Mouse (Mus musculus): ENCODE data around the gene Cntln. TPM values are rescaled to one million over a fixed set of nuclear protein-coding genes. Genes with fewer than 3 reads are reported as not detected.
A peak's percentile ranks its signal among the peaks of the same experiment; 100 is the strongest.

Cntln gene
- total RNA-seq (2021): 1 to 10 TPM; 8.6 to 9.8 TPM
- long read RNA-seq, experiment 1, full-length matches to known transcripts: 3 of 7 reads
- long read RNA-seq, experiment 1, partial matches to known transcripts: 1 of 7 reads
- long read RNA-seq, experiment 1, other reads (novel, unspliced or antisense): 3 of 7 reads
- long read RNA-seq, experiment 2, full-length matches to known transcripts: 4 of 10 reads
- long read RNA-seq, experiment 2, partial matches to known transcripts: 1 of 10 reads
- long read RNA-seq, experiment 2, other reads (novel, unspliced or antisense): 5 of 10 reads

DNA sequence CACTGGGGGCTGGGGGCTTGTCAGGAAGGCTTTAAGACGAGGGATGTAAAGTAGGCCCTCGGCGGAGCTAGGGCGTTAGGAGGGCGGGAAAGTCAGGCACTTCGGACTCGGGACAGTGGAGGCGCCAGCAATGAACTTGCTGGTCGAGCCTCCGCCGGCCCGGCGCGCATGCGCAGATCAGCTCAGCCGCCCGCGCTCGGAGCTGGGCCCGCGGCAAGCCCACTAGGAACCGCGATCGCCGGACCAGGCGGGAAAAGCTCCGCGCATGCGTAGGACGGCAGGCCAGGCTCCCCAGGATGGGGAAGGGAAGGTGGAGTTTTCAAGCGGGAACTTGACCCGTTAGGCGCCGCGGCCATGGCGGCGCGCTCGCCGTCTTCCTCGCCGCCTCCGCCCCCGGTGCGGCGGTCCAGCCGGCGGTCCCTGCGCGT is at the start of gene Cntln:
Gene Cntln, plus strand, starts transcription at position 199 of the 428 bp plus-strand sequence.
- Histone ChIP-seq H3K27ac (peak within 1 kb of the TSS; percentile 93), H3K4me3 (peak within 1 kb of the TSS; percentile 88)
- peak; percentile 12; the same call in 1 of the 2 replicates for TF ChIP-seq CTCF (IDR thresholded peaks at IDR 0.05)
- DNase-seq (ENCODE audit: extremely low spot score in 1 of 2, low spot score in 2 of 2): peak; percentile 95
- intact Hi-C loops (cut with DNase I): no loop called here

DNA sequence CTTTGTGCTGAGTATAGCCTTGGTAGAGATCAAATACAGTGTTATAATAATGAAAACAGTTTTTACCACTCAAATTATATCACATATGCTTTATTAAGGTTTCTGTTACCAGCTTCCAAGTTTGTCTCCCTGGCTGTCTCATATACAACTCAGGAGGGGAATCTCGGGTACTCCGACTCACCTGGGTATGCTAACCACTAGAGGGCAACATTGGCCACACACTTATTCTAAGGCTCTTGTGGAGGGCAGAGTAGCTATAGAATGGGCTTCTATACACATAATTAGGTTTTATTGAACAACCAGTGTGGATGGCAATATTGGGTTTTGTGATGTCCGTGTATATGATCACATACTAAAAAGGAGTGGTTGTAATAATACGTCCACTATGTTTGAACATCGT is 47.1 kb upstream of the Cntln start:
- intact Hi-C loops (cut with DNase I): loop anchor here (2.0 kb wide), 1 partner anchor 260 kb away; no protein-coding TSS in a partner anchor
- DNase-seq (ENCODE audit: extremely low spot score in 1 of 2, low spot score in 2 of 2): no peak
- TF ChIP-seq CTCF (IDR thresholded peaks at IDR 0.05): peak; percentile 68
- no peak overlapping the region for H3K27ac ChIP-seq
- no peak overlapping the region for H3K4me3 ChIP-seq

- TF ChIP-seq CTCF (IDR thresholded peaks at IDR 0.05): no peak
- DNase-seq (ENCODE audit: extremely low spot score in 1 of 2, low spot score in 2 of 2): no peak
- intact Hi-C loops (cut with DNase I): no loop called here
- H3K4me3 ChIP-seq: no peak overlapping the region
- no peak overlapping the region for H3K27ac ChIP-seq
Observed at GRCm38 (mm10) chr4:84838545-84838944, 45.6 kb upstream of the Cntln start.

DNA sequence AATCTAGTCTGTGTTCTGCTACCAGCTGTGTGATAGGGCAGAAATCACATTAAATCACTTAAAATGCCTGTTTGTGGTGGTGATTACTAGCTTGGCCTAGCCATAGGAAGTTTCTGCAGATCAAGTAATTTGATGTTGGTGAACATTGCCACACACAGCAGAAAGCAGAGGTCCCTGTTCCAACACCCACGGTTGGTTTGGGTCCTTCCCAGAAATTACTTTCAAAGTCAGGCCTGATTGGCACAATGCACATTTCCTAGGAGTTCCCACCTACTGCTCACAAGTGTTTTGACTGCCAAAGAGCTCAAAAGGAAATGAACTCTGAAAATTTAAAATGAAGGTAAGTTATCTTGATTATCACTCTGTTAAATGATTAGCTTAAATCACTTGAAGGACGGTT is 44.6 kb upstream of the Cntln start:
- DNase-seq (ENCODE audit: extremely low spot score in 1 of 2, low spot score in 2 of 2): no peak
- TF ChIP-seq CTCF (IDR thresholded peaks at IDR 0.05): no peak
- intact Hi-C loops (cut with DNase I): no loop called here
- H3K27ac ChIP-seq: no peak overlapping the region
- H3K4me3 ChIP-seq: no peak overlapping the region

- TF ChIP-seq CTCF (IDR thresholded peaks at IDR 0.05): no peak; the same call in 1 of the 2 replicates
- Histone ChIP-seq H3K27ac (no peak overlapping the region), H3K4me3 (no peak overlapping the region)
- no peak for DNase-seq (ENCODE audit: extremely low spot score in 1 of 2, low spot score in 2 of 2)
- intact Hi-C loops (cut with DNase I): loop anchor here (5.0 kb wide), 2 partner anchors 790 to 1065 kb away; no protein-coding TSS in a partner anchor
Observed at GRCm38 (mm10) chr4:84857588-84857987, 26.5 kb upstream of the Cntln start.

DNA sequence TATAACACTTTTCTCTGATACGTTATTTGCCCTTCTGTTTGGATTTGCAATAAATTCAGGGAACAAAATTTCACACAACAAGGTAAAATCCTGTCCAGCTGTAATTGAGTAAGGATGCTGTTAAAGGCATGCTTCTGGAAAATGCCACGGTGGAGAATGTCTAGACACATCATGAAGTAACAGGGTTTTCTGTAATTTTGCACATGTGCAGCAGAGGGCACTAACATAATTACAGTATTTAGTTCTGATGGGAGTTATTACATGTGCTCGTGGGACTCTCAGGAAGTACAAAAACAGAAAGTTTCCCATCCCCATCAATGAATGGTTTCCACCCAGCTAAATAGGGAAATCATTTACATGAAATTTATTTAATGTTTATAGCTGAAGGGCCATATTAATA is 7.8 kb upstream of the Cntln start:
- peak; percentile 73 for TF ChIP-seq CTCF (IDR thresholded peaks at IDR 0.05)
- intact Hi-C loops (cut with DNase I): loop anchor here (1.0 kb wide), 1 partner anchor 220 kb away; no protein-coding TSS in a partner anchor
- H3K4me3 ChIP-seq: no peak overlapping the region
- peak; percentile 28 to 35 for DNase-seq (ENCODE audit: extremely low spot score in 1 of 2, low spot score in 2 of 2)
- H3K27ac ChIP-seq: no peak overlapping the region

DNA sequence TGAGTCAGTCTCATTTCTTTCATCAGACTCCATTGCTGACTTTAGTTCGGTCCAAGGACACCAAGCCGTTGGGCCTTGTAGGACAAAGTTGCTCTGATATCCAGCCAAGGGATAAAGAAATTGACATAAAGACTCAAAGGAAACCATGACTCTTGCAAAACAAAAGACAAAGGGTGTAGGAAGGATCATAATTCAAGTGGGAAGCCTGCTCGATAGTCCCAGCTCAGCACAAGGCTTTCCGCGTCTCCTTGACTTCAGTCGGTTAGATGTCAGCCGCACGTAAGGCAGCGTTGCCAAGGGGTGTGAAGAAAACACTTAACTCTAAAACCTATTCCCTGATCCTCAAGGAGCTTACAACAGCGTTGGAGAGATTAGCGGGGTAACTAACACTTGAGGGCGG is 463 bp upstream of the Cntln start:
- Histone ChIP-seq H3K27ac (no peak overlapping the region; the same call in 1 of the 2 replicates), H3K4me3 (peak overlapping the region; percentile 88)
- intact Hi-C loops (cut with DNase I): no loop called here
- TF ChIP-seq CTCF (IDR thresholded peaks at IDR 0.05): no peak
- no peak for DNase-seq (ENCODE audit: extremely low spot score in 1 of 2, low spot score in 2 of 2)

DNA sequence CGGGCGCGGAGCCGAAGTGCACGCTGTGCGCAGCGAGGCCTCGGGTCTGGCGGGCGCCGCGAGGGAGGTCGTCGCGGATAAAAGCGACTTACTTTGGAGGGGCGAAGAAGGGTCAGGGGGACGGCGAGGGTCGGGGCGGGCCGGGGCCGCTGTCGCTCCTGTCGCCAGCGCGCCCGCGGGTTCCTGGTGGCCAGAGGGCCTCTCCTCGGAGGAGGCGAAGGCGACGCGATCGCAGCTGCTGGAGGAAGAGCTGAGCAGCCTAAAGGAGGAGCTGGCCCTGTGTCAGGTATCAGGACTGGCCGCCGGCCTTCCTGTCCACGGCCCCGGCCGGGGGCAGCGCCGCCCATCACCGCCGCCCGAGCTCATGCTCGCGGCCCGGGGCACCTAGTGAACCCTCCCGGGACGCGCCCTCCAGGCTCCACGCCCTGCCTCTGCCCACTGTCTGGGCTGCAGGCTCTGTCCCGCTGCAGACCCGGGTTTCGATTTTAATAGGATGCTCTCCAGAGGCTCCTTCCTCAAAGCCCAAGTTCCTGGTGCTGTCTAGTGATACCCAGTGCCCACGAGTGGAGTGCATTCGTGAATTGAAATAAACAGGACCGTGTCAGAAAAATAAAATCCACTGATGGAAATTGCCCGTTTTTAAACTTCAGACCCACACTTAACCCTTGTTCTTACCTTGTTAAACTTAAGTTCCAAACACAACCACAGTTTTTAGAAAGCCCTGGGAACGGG is 596 bp downstream of the Cntln start:
- intact Hi-C loops (cut with DNase I): no loop called here
- peak in 1 of 2 experiments; percentile 38 for DNase-seq (ENCODE audit: extremely low spot score in 1 of 2, low spot score in 2 of 2)
- TF ChIP-seq CTCF (IDR thresholded peaks at IDR 0.05): no peak
- H3K4me3 ChIP-seq: peak overlapping the region; percentile 88
- H3K27ac ChIP-seq: peak overlapping the region; percentile 93

- intact Hi-C loops (cut with DNase I): no loop called here
- Histone ChIP-seq H3K4me3 (peak overlapping the region; percentile 88), H3K27ac (no peak overlapping the region; the same call in 1 of the 2 replicates)
- no peak for DNase-seq (ENCODE audit: extremely low spot score in 1 of 2, low spot score in 2 of 2)
- TF ChIP-seq CTCF (IDR thresholded peaks at IDR 0.05): no peak
Observed at GRCm38 (mm10) chr4:84885271-84885540, 1.1 kb downstream of the Cntln start.

DNA sequence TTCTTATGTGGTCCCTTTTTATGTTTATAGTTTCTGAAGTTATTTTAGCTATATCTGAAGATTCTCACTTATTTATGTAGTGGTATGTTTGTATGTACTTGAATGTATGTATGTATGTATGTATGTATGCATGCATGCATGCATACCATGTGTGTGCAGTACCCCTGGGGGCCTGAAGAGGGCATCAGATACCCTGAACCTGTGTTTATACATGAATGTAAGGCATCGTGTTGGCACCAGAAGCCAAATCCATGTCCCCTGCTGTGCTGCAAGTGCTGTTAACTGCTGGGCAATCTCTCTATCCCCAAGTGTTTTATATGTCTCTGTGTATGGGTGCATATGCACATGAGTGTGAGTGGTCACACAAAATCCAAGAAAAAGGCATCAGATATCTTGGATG is 34.3 kb downstream of the Cntln start:
- TF ChIP-seq CTCF (IDR thresholded peaks at IDR 0.05): no peak; the same call in 1 of the 2 replicates
- no peak overlapping the region for H3K27ac ChIP-seq
- no peak for DNase-seq (ENCODE audit: extremely low spot score in 1 of 2, low spot score in 2 of 2)
- intact Hi-C loops (cut with DNase I): no loop called here
- H3K4me3 ChIP-seq: no peak overlapping the region

- TF ChIP-seq CTCF (IDR thresholded peaks at IDR 0.05): no peak
- intact Hi-C loops (cut with DNase I): no loop called here
- Histone ChIP-seq H3K27ac (no peak overlapping the region), H3K4me3 (no peak overlapping the region)
- no peak for DNase-seq (ENCODE audit: extremely low spot score in 1 of 2, low spot score in 2 of 2)
Observed at GRCm38 (mm10) chr4:84934342-84934929, 50.3 kb downstream of the Cntln start.

DNA sequence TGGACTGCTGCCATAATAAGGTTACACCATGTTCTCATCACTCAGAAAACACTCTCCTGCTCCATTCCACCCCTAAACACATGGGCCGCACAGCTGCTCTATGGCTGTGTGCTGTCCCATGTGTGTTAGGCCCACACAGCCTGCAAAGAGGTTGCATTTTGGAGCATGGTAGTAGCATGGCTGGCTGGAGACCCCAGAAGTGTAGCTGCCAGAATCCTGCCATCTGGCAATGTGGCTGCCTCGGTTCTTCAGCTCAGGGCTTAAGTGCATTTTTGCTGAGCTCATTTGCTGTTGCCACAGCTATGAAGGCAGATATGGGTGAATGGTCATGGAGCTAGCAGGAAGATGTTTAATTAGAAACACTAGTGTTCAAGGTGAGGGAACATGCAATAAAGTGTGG is 58.0 kb downstream of the Cntln start:
- Histone ChIP-seq H3K27ac (no peak overlapping the region), H3K4me3 (no peak overlapping the region)
- no peak for TF ChIP-seq CTCF (IDR thresholded peaks at IDR 0.05)
- intact Hi-C loops (cut with DNase I): no loop called here
- DNase-seq (ENCODE audit: extremely low spot score in 1 of 2, low spot score in 2 of 2): no peak
